Mouse (Mus musculus) erythroblast, embryonic 14.5 days (primary cell): ENCODE data around the gene Tox3.

Source experiments
- GATA1 ChIP-seq: IDR thresholded peaks from 2 replicates; pipeline ENCODE4 v1.6.1; 2012; ENCODE audit warnings: low read length, inconsistent platforms, mixed read lengths
- TAL1 ChIP-seq: IDR thresholded peaks from 3 replicates; pipeline ENCODE4 v1.6.1; 2012; ENCODE audit warnings: low read length, inconsistent platforms, mixed read lengths

GRCm38 (mm10) chr8:90346880-90347535 is 1.1 kb downstream of the Tox3 start:
- TF ChIP-seq GATA1 (no peak), TAL1 (no peak)
